Comparison of ENCODE assay signal across 28 mouse cellular contexts in genomic region chr10:8353534-8353933, GRCm38 (mm10).
DNase-seq lines count a peak whose midpoint lies in the region; ATAC-seq and TF ChIP-seq lines count a peak whose summit lies in the region.
"Had no signal": no experiment of that assay in that cellular context is flagged by ENCODE, and none has a peak within 500 bp of the region (broad histone marks: within the 10 kb centered on the region; RNA-seq: fewer than 3 reads in every experiment).

No protein-coding gene starts in this region.

- H3K4me1 ChIP-seq in stomach, embryonic 16.5 days (ENCODE audit: control insufficient read depth, insufficient read depth, low read length): no peaks in the 10 kb centered on the region
- no peaks in the 10 kb centered on the region for H3K4me1 ChIP-seq in stomach, postnatal 0 days (replicated peaks; ENCODE audit: control insufficient read depth, insufficient read depth)
- H3K4me1 ChIP-seq: embryonic facial prominence, embryonic 10.5 days; forebrain, embryonic 12.5 days; forebrain, embryonic 15.5 days; heart, embryonic 10.5 days; heart, embryonic 13.5 days; hindbrain, embryonic 12.5 days; hindbrain, embryonic 15.5 days had no signal

- TF ChIP-seq EP300 in stomach, postnatal 0 days (optimal IDR thresholded peaks at IDR 0.05): no peak

- H3K9ac ChIP-seq in stomach, embryonic 16.5 days (ENCODE audit: low read length): no peak overlapping the region
- H3K9ac ChIP-seq in stomach, postnatal 0 days (ENCODE audit: low read length): no peak overlapping the region
- H3K9ac ChIP-seq: embryonic facial prominence, embryonic 13.5 days; forebrain, embryonic 12.5 days; forebrain, embryonic 15.5 days; heart, embryonic 13.5 days; hindbrain, embryonic 12.5 days; hindbrain, embryonic 15.5 days had no signal

- H3K27me3 ChIP-seq in stomach, embryonic 16.5 days (ENCODE audit: control insufficient read depth, insufficient read depth, low read length): no peaks in the 10 kb centered on the region
- no peaks in the 10 kb centered on the region for H3K27me3 ChIP-seq in stomach, postnatal 0 days (ENCODE audit: control insufficient read depth, insufficient read depth, low read length)
- H3K27me3 ChIP-seq: embryonic facial prominence, embryonic 13.5 days; forebrain, embryonic 12.5 days; forebrain, embryonic 15.5 days; heart, embryonic 13.5 days; hindbrain, embryonic 12.5 days; hindbrain, embryonic 15.5 days had no signal

- DNase-seq in stomach, postnatal 0 days (ENCODE audit: low spot score): no peak
- DNase-seq in yolk sac, embryonic 10.5 days (ENCODE audit: low spot score): peak; percentile 2
- no peak for DNase-seq in testis, postnatal 14 days (ENCODE audit: low spot score)
- DNase-seq in adrenal gland, postnatal 4 days (ENCODE audit: low spot score in 2 of 2): no peak
- DNase-seq: adrenal gland, adult 2 months; adrenal gland, postnatal 14 days; cerebellum, adult 11 months; cerebellum, adult 2 months; cerebellum, adult 9-11 months; cerebellum, postnatal 25 days; embryo, embryonic 11 days; gastrocnemius, adult 2 months; gastrocnemius, postnatal 14 days; heart, adult 2 months; heart, postnatal 14 days; heart, postnatal 4 days had no signal

- no peaks in the 10 kb centered on the region for H3K9me3 ChIP-seq in stomach, embryonic 16.5 days (replicated peaks; ENCODE audit: control insufficient read depth, low read length)
- no peaks in the 10 kb centered on the region for H3K9me3 ChIP-seq in stomach, postnatal 0 days (ENCODE audit: control insufficient read depth, low read length)
- H3K9me3 ChIP-seq: embryonic facial prominence, embryonic 10.5 days; embryonic facial prominence, embryonic 13.5 days; forebrain, embryonic 12.5 days; forebrain, embryonic 15.5 days; heart, embryonic 10.5 days; heart, embryonic 13.5 days; hindbrain, embryonic 12.5 days; hindbrain, embryonic 15.5 days had no signal

- TF ChIP-seq CTCF in stomach, postnatal 0 days (IDR thresholded peaks at IDR 0.05; ENCODE audit: low read depth): no peak

- WGBS in stomach, embryonic 16.5 days: 45% methylated on average over 4 of the region's 4 CpGs
- 38% methylated on average over 4 of the region's 4 CpGs for WGBS in stomach, postnatal 0 days

- H3K4me3 ChIP-seq in stomach, embryonic 16.5 days (replicated peaks; ENCODE audit: low read length): no peak overlapping the region
- H3K4me3 ChIP-seq in stomach, postnatal 0 days (ENCODE audit: low read depth, low read length): no peak overlapping the region
- H3K4me3 ChIP-seq: embryonic facial prominence, embryonic 10.5 days; embryonic facial prominence, embryonic 13.5 days; erythroblast, embryonic 14.5 days; forebrain, embryonic 12.5 days; forebrain, embryonic 15.5 days; gastrocnemius, adult 2 months; heart, adult 2 months; heart, embryonic 10.5 days; heart, embryonic 13.5 days; hindbrain, embryonic 12.5 days; hindbrain, embryonic 15.5 days had no signal

- ATAC-seq in stomach, embryonic 16.5 days (ENCODE audit: insufficient read depth, low FRiP score): peak; percentile 33; the same call in 1 of the 2 replicates
- ATAC-seq in stomach, postnatal 0 days (ENCODE audit: low FRiP score, low TSS enrichment): no peak
- ATAC-seq in common myeloid progenitor, adult 5-6 weeks (replicated peaks; ENCODE audit: low read depth, poor library complexity, severe bottlenecking): peak; percentile 45; the same call in 1 of the 2 replicates
- ATAC-seq: forebrain, embryonic 15.5 days; intestine, postnatal 0 days had no signal

- no peaks in the 10 kb centered on the region for H3K36me3 ChIP-seq in stomach, embryonic 16.5 days (ENCODE audit: control insufficient read depth, insufficient read depth, low read length)
- H3K36me3 ChIP-seq in stomach, postnatal 0 days (ENCODE audit: control insufficient read depth, insufficient read depth, low read length): no peaks in the 10 kb centered on the region
- H3K36me3 ChIP-seq: embryonic facial prominence, embryonic 10.5 days; embryonic facial prominence, embryonic 13.5 days; forebrain, embryonic 12.5 days; forebrain, embryonic 15.5 days; heart, embryonic 10.5 days; heart, embryonic 13.5 days; hindbrain, embryonic 12.5 days; hindbrain, embryonic 15.5 days had no signal

- no peak overlapping the region for H3K4me2 ChIP-seq in stomach, embryonic 16.5 days (ENCODE audit: low read depth, low read length)
- H3K4me2 ChIP-seq in stomach, postnatal 0 days (replicated peaks; ENCODE audit: low read depth): no peak overlapping the region
- H3K4me2 ChIP-seq: embryonic facial prominence, embryonic 13.5 days; forebrain, embryonic 12.5 days; forebrain, embryonic 15.5 days; heart, embryonic 13.5 days; hindbrain, embryonic 12.5 days; hindbrain, embryonic 15.5 days had no signal

- H3K27ac ChIP-seq in stomach, embryonic 16.5 days (ENCODE audit: low read length): no peak overlapping the region
- H3K27ac ChIP-seq in stomach, postnatal 0 days (replicated peaks): no peak overlapping the region
- H3K27ac ChIP-seq: embryonic facial prominence, embryonic 10.5 days; embryonic facial prominence, embryonic 13.5 days; forebrain, embryonic 12.5 days; forebrain, embryonic 15.5 days; gastrocnemius, adult 2 months; heart, adult 2 months; heart, embryonic 10.5 days; heart, embryonic 13.5 days; hindbrain, embryonic 12.5 days; hindbrain, embryonic 15.5 days had no signal
